Mouse (Mus musculus) embryo, embryonic 11.5 days (tissue): ENCODE data around the gene Myo18b.
A peak's percentile ranks its signal among the peaks of the same experiment; 100 is the strongest.

Experiments
- DNase-seq: peaks from one replicate; pipeline ENCODE4 v3.0.0-alpha.2; 2012; ENCODE audit warnings: low read depth, low spot score

Myo18b gene

GRCm38 (mm10) chr5:112748001-112748719 lies 148.0 kb downstream of the Myo18b start:
- DNase-seq, result no peak

DNA sequence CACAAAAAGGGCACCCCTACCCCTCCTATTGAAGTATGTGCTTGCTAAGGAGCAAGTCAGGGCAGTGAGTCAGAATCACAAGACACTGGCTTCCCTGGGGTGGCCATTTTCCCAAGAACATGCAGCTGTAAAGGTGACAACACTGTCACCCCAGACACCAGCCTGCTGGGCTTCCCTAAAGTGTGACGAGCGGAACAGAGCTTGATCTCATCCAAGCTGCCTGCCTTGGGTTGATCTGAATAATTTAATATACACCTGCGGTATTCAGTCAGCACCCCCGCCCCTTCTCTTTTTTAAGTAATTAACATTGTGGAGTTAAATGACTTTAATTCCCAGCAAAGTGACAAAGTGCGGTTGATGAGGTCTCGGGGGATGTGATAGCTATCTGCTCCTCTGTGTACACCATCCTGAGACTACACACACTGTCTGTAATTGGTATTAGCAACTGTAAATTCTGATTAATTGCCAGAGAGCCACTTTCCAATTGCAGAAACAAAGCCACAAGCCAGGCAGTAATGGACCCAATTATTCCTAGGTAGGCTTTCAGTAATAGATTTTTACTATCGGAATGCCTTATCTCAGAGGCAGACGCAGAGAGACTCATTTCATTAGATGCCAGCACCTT lies 148.7 kb downstream of the Myo18b start:
- DNase-seq, result no peak

DNA sequence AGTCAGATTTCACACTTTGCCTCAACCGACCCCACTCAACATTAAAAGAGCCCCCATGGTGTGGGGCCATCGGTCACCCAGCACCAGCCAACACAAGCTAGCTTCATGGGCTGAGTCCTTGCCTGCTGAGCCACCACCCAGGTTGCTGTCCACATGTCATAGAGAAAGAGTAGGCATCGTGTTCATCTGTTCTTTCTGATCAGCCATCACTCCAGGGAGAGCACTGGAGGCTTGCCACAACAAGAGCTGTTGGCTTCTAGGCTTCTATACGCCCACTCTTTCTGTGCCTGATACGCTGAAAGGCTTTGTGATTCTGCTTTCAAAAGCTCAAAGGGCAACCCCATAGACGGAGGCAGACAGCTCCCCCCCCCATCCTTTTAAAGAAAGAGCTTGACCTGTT lies 151.0 kb downstream of the Myo18b start:
- no peak for DNase-seq

DNA sequence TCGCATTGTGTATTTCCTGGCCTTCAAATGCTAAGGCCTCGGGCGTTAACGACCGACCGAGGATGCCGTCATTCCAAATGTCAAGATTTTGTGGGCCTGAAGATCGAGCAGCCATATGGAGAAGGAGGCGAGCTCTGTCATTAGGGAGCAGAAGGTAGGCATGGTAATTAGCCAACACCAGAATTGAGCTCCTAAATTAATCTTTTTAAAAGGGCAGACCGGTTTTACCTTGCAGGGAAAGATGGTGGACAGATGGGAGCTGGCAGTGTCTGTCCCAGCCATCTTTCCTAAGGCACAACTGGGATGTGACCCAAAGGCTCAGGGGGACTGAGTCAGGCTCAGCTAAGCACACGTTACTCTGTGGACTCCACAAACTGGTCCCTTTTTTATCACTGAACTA lies 151.6 kb downstream of the Myo18b start:
- no peak for DNase-seq

GRCm38 (mm10) chr5:112743121-112743520 lies 153.0 kb downstream of the Myo18b start:
- no peak for DNase-seq

GRCm38 (mm10) chr5:112740651-112741050 lies 155.5 kb downstream of the Myo18b start:
- DNase-seq, result no peak

GRCm38 (mm10) chr5:112735040-112735439 lies 161.1 kb downstream of the Myo18b start:
- DNase-seq, result no peak

- DNase-seq, result no peak
These were observed 165.6 kb downstream of the Myo18b start for GRCm38 (mm10) chr5:112730604-112731003.

GRCm38 (mm10) chr5:112728432-112728831 lies 167.7 kb downstream of the Myo18b start:
- no peak for DNase-seq

GRCm38 (mm10) chr5:112718655-112719306 lies 177.4 kb downstream of the Myo18b start:
- peak; percentile 81 for DNase-seq

- no peak for DNase-seq
These were observed 181.3 kb downstream of the Myo18b start for GRCm38 (mm10) chr5:112714679-112715446.

- DNase-seq, result no peak
These were observed 186.3 kb downstream of the Myo18b start for GRCm38 (mm10) chr5:112709831-112710230.

- DNase-seq, result no peak
These were observed 187.7 kb downstream of the Myo18b start for GRCm38 (mm10) chr5:112708441-112708840.

DNA sequence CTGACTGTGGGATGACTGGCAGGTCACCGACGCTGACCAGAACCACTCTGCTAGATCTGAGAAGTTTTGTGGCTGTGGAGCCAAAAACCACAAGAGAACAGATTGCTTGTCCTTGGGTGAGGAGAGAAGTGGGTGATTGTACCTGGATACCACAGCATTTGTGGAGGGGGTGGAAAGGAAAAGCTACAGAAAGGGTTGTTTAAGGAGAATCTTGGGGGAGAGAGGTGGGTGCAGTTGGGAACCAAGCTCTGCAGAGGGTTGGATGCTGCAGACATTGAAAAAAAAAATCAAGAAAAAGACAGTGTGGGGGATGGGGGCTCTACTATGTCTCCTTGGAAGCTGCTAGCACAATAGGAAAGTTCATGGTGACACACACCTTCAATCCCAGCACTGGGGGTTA lies 188.7 kb downstream of the Myo18b start:
- no peak for DNase-seq

DNA sequence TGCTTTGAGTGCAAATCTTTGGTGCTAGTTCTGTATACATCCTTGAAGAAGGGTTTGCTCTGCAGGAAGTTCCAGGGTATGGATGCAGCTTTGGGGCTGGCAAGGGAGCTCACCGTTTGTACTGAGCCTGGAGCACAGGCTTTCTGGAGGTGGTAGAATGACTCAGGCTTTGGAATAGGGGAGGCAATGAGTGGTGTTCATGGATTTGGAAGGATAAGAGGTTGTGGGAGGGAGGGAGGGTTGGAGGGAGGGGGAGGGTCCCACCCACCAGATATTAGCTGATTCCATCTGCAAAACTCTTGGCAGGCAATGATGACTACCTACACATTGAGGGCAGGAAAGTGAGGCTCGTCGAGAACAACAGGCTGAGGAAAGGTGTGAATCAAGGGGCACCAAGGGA lies 195.4 kb downstream of the Myo18b start:
- no peak for DNase-seq

GRCm38 (mm10) chr5:112696683-112697082 lies 199.5 kb downstream of the Myo18b start:
- DNase-seq, result no peak

- DNase-seq, result no peak
These were observed 200.9 kb downstream of the Myo18b start for GRCm38 (mm10) chr5:112695254-112695711.

DNA sequence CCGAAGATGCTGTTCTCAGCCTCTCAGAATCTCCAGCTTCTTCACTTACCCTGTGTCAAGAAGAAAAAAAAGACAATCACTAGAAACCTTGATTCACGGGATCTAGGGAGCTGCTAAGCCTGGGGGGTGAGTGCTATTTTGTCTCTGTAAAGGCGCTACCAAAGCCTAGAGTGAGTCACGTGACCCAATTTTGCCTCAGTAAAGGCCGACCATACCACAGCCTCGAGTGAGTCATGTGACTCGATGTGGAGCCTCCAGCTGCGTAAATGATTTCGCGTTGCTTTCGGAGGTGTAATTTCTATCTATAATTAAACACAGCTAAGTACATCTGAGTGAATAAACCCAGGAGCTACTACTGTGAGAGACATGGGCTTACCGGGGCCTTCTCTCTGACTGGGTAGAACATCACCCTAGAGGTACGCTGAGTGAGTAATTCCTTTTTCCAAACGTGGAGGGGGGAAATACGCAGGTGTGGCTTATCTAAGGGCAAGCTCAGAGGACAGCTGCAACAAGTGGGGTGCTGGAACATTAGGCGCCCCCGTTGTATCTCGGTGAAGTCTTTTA lies 202.8 kb downstream of the Myo18b start:
- DNase-seq, result no peak

- no peak for DNase-seq
These were observed 208.9 kb downstream of the Myo18b start for GRCm38 (mm10) chr5:112687100-112687818.

DNA sequence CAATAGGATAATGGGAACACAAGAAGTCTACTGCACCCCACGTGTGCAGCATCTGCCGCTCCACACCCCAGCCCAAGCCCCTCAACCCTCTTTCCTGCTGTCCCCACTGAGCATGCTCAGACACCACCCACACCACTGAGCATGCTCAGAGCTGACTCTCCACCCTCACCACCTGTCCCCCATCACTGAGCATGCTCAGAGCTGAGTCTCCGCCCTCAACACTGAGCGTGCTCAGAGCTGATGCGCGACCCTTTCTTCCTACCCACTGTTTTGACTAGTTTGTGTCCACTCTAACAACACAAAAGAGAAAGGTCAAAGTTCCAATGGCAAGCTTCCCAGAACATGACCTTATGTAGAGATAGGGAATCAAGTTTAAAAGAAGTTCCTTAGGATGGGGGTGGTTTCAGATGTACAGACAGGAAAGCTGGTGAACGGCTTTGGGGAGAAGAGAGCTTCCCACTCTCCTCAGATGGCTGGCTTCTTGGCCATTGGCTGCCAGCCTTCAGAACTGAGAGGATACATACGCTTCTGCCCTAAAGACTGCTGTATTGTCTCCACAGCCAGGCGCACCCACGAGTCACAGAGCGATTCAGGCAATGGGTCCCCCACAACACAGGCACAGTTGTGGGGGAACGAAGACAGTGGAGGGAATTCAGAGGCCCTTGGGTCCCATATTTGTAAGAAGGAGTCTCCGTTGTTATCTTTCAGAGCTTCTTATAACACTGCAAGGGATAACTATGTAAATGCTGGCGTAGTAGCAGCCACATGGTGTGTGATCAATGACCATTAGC lies 209.7 kb downstream of the Myo18b start:
- no peak for DNase-seq
